Mouse (Mus musculus): ENCODE measurements around the gene Ptprt.

- TF ChIP-seq CTCF (IDR thresholded peaks at IDR 0.05) (no peak), POLR2A (IDR thresholded peaks at IDR 0.05; ENCODE audit: insufficient read depth, low read depth, low read length) (no peak)
These were observed 338.5 kb downstream of the Ptprt start for GRCm38 (mm10) chr2:162322411-162322810.

Data from heart, adult 2 months (tissue).